Mouse (Mus musculus) adrenal gland, adult 18-20 months (tissue): ENCODE measurements around the gene Fgfr2. TPM values are rescaled to one million over a fixed set of nuclear protein-coding genes. Genes with fewer than 3 reads are reported as not detected.

ENCODE experiments used
- DNase-seq, 2 experiments: peaks; one replicate each; pipeline ENCODE4 v3.0.0; 2021 to 2022; ENCODE audit warnings: low spot score in 2 of 2
- total RNA-seq, 2 experiments: library from RNA; stranded (reverse); gene quantifications; 1 replicate in 1 of 2; 2 replicates in 1 of 2; pipeline ENCODE4 v1.2.3; 2021

Fgfr2 gene
- total RNA-seq, 2 experiments from 2014 or later = 294 to 308 TPM

- no peak for DNase-seq
These were observed 2121.0 kb downstream of the Fgfr2 start for GRCm38 (mm10) chr7:131001976-131002726.

DNA sequence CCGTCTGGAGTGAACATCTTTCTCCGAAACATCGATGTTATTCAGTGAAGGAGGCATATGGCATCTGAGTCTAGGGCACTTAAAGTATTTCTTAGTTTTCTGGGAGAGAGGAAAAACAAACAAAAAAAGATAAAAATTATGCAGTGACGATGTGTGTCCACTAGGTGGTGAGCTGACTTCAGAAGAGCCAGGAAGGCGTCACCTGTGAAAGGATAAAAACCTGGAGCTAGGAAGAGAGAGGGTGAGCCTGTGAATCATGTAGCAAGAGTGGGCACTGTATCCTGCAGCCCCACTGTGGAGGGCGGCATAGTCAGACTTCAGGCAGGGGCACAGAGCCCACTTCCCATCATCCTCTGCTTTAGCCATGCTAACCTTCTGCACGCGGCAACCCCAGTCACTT, 2129.2 kb downstream of the Fgfr2 start:
- DNase-seq = no peak

DNA sequence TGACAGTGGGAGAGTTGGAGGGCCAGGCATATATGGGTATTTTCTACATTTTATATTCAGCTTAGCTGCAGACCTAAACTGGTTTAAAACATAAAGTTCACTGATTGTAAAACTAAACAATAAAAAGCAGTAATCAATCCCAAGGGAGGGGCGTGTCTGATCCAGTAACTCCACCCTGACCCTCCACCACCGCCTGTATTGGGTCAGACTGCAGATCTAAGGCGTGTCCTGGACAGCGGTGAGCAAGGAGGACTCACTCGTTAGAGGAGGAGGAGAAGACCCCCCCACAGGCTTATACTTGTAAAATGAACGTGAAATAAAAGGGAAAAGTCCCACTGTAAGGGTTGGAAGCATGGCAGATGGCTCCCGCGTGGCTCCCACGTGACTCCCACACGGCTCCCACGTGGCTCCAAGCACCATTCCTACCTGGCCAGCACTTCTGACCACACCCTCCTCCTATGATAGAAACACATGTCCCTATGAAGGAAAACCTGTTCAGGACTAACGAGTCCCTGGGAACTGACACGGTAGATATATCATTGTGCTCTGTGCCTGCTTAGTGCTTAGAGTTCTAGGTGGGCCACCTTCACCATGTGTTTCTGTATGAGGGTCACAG, 2131.9 kb downstream of the Fgfr2 start:
- DNase-seq = no peak

- no peak for DNase-seq
These were observed 2133.8 kb downstream of the Fgfr2 start for GRCm38 (mm10) chr7:130989371-130989770.

- DNase-seq = no peak
These were observed 2135.0 kb downstream of the Fgfr2 start for GRCm38 (mm10) chr7:130988146-130988545.

DNA sequence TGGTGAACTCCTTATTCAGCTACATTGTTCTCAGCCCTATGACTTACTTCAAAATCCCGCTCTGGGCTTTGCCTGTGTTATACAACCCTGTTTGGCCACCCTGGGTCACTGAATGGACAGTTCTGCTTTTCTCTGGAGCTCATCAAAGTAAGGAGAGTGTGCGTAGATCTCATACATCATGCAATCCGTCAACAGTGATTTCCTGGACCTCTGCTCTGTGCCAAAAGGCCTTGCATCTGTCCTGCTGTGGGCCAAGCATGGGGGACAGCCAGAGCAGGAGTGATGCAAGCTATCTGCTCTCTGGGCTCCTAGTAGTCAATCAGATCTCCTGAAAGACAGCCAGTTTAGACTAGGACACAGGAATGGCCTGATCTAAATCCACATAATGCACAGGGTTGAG, 2137.4 kb downstream of the Fgfr2 start:
- DNase-seq = no peak

DNA sequence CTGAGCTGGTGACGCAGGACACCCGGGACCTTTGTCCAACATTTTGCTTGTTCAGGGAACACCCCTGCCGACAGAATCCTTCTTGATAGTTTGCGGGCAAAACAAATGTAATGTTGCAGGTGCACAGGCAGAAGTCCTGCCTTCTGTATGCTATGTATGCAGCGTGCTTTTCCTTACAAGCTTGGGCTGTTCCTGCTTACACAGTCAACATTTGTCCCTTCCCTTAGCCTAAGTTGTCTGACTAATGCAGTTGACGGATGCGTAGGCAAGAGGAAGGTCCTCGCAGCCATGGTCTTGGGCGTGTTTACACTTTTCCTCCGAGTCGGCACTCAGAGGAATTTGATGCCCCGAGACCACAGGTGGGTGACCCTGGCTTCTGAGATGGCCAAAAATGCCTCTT, 2138.0 kb downstream of the Fgfr2 start:
- DNase-seq = no peak

- DNase-seq = no peak
These were observed 2138.9 kb downstream of the Fgfr2 start for GRCm38 (mm10) chr7:130984294-130984693.

- DNase-seq = no peak
These were observed 2140.3 kb downstream of the Fgfr2 start for GRCm38 (mm10) chr7:130982881-130983280.

- DNase-seq = no peak
These were observed 2140.8 kb downstream of the Fgfr2 start for GRCm38 (mm10) chr7:130982371-130982770.

DNA sequence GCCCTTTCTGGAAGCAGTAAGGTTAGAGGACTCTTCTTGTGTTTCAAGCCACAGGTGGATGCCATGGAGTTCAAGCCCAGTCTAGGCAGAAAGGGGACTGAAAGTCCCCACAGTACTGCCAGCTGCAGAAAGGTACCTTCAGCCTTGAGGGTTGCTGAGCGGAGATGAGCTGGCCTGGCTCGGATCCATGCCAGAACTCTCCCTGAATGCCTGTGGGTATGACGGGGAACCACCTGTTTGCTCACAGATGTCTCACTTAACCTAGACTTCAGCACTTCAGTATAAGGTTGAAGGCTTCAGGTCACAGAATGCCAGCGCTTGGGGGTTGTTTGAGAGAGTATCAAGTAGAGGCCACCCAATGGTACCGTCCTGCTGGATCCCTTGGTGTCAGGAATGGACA, 2143.0 kb downstream of the Fgfr2 start:
- peak in 1 of 2 experiments; percentile 40 for DNase-seq

- no peak for DNase-seq
These were observed 2144.6 kb downstream of the Fgfr2 start for GRCm38 (mm10) chr7:130978545-130978944.

DNA sequence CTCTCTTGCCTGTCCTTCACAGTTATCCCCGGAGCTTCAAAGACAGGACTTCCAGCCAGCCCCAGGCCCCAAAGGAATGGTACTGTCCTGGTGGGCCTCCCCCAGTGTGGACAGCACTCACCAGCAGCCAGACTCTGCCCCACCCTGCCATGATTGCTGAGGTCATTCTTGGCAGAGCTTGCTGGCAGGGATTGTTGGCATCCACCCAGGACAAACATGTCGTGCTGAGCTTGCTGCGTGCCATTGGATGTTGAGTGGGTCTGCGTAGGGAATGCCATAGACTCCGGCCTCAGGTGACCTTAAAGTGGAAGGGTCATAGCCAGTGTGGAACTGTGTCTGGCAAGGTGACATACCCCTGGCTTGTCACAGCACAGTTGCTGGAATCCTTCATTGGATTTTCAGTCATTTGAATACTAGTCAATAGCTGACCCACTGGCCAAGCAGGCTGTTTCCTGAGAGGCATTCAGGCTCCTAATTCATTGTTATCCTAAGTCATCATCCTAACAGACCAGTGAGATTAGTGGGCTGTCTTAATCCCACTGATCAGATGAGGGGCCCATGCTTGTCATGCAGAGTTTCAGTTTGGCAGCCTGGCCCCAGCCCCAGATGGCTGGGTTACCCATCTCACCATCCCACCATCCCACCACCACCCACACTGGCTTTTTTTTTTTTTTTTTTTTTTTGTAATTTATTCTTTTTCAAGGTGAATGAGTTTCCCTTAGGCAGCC, 2145.2 kb downstream of the Fgfr2 start:
- DNase-seq = peak; percentile 75 to 77

GRCm38 (mm10) chr7:130976305-130976935, 2146.7 kb downstream of the Fgfr2 start:
- no peak for DNase-seq

DNA sequence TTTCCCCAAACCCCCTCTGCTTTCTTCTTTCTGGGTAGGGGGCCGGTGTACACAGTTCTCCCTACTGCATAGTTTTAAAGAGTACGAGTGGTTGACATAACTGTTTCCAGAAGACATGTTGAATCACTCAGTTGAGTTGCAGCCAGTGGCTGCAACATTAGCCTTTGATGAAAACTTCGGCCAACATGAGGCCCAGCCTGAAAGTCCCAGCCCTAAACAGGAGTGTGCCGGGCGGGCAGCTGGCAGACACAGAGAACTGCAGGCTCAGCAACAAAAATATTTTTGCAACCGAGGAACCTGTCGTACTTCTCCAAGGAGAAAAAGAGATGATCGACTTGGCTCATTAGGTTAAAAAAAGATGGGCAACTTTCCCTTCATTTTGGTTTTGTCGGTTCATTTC, 2150.4 kb downstream of the Fgfr2 start:
- DNase-seq = no peak

- DNase-seq = no peak
These were observed 2153.6 kb downstream of the Fgfr2 start for GRCm38 (mm10) chr7:130969507-130969906.

GRCm38 (mm10) chr7:130969076-130969475, 2154.1 kb downstream of the Fgfr2 start:
- no peak for DNase-seq

DNA sequence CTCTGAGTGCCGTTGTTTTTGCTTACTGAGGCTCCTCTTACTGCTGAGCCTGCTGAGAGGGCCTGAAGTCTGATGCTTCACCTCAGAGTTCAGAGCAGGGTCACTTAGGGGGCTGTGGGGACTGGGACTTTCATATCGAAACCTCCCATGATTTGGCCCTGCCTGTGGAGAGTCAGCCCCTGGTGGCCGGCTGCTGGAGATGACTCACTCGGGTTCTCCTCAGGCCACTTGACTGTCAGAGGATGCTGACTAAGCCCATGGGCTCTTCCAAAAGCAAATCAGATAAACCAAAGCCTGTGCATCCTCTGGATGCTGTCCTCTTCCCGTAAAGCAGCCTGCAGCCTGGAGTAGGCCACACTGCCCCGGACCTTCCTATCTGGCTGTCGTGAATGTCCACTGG, 2154.6 kb downstream of the Fgfr2 start:
- peak in 1 of 2 experiments; percentile 41 for DNase-seq

DNA sequence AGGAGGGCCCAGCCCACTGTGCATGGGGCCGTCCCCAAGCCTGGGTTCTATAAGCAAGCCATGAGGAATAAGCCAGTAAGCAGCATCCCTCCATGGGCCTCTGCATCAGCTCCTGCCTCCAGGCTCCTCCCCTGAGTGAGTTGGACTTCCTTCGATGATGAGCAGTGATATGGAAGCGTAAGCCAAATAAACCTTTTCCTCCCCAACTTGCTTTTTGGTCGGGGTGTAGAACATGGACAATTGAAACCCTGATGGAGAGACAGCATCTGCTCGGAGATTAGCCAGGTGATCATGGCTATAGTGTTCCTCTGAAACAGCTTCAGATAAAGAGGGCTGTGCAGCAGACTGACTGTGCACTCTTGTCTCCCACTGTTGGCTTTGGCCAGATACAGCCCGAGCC, 2155.2 kb downstream of the Fgfr2 start:
- no peak for DNase-seq

DNA sequence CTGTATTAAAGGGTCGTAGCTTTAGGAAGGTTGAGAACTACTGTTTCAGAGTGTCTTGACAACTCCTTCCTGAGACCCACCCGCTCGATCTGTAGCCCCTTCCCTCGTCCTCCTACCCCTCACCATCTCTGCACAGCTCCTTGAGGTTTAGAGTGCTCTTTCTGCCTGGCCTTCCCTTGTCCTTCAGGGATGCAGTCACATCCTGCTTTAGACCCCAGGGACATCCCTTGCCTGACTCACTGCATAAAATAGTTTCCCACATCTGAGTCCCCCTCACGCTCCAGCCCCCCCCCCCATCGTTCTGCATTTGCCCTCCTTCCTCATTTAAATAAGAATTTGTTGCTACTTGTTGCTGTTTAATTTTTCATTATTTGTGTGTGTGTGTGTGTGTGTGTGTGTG, 2156.3 kb downstream of the Fgfr2 start:
- DNase-seq = no peak

GRCm38 (mm10) chr7:130966451-130966850, 2156.7 kb downstream of the Fgfr2 start:
- DNase-seq = no peak

- DNase-seq = no peak
These were observed 2157.2 kb downstream of the Fgfr2 start for GRCm38 (mm10) chr7:130965909-130966365.
